Mouse (Mus musculus): ENCODE measurements around the gene Gm26602. TPM values are rescaled to one million over a fixed set of nuclear protein-coding genes. Genes with fewer than 3 reads are reported as not detected.

The Gm26602 gene
- polyA plus RNA-seq, 1 experiment from 2014 or later: 6.7 TPM

GRCm38 (mm10) chr10:79908167-79909091, 2.2 kb upstream of the Gm26602 start, which contains the start of gene Med16:
Gene Med16 (minus strand): TSS chr10:79908923.
- Histone ChIP-seq H3K9me3 (ENCODE audit: control insufficient read depth, low read length) (no peaks in the 10 kb centered on the region; the same call in 1 of the 2 replicates), H3K27ac (replicated peaks; ENCODE audit: low read depth, low read length) (peak within 1 kb of the TSS; percentile 96), H3K36me3 (ENCODE audit: control insufficient read depth, insufficient read depth, low read length) (peaks cover 12% of the 10 kb centered on the region; the same call in 1 of the 2 replicates), H3K4me2 (ENCODE audit: low read depth, severe bottlenecking) (peak within 1 kb of the TSS; percentile 40), H3K27me3 (ENCODE audit: control insufficient read depth, insufficient read depth, low read length) (no peaks in the 10 kb centered on the region), H3K4me1 (ENCODE audit: control insufficient read depth, insufficient read depth, low read length) (no peaks in the 10 kb centered on the region), H3K4me3 (ENCODE audit: low read depth, low read length) (peak within 1 kb of the TSS; percentile 71), H3K9ac (ENCODE audit: low read length) (peak within 1 kb of the TSS; percentile 96)
- ATAC-seq (ENCODE audit: insufficient number of reproducible peaks, low FRiP score, low TSS enrichment, low read depth) (peak; percentile 94), DNase-seq (ENCODE audit: low spot score) (peak; percentile 97)
- 1% methylated on average over 52 of the region's 52 CpGs for WGBS

- Histone ChIP-seq H3K9me3 (ENCODE audit: control insufficient read depth, low read length) (no peaks in the 10 kb centered on the region; the same call in 1 of the 2 replicates), H3K4me2 (ENCODE audit: low read depth, severe bottlenecking) (no peak overlapping the region), H3K9ac (ENCODE audit: low read length) (no peak overlapping the region), H3K27ac (replicated peaks; ENCODE audit: low read depth, low read length) (no peak overlapping the region), H3K4me1 (ENCODE audit: control insufficient read depth, insufficient read depth, low read length) (no peaks in the 10 kb centered on the region), H3K27me3 (ENCODE audit: control insufficient read depth, insufficient read depth, low read length) (no peaks in the 10 kb centered on the region), H3K4me3 (ENCODE audit: low read depth, low read length) (no peak overlapping the region), H3K36me3 (ENCODE audit: control insufficient read depth, insufficient read depth, low read length) (peaks cover 12% of the 10 kb centered on the region; the same call in 1 of the 2 replicates)
- DNase-seq (ENCODE audit: low spot score) (peak; percentile 59), ATAC-seq (ENCODE audit: insufficient number of reproducible peaks, low FRiP score, low TSS enrichment, low read depth) (no peak)
- 23% methylated on average over 14 of the region's 14 CpGs for whole genome bisulfite sequencing
Observed at GRCm38 (mm10) chr10:79909092-79909922, 1.3 kb upstream of the Gm26602 start.

GRCm38 (mm10) chr10:79912412-79912811, 1.8 kb downstream of the Gm26602 start:
- Histone ChIP-seq H3K36me3 (ENCODE audit: control insufficient read depth, insufficient read depth, low read length) (peaks cover 3% of the 10 kb centered on the region; the same call in 1 of the 2 replicates), H3K4me1 (ENCODE audit: control insufficient read depth, insufficient read depth, low read length) (peaks cover 8% of the 10 kb centered on the region), H3K27me3 (ENCODE audit: control insufficient read depth, insufficient read depth, low read length) (peaks cover 3% of the 10 kb centered on the region), H3K9ac (ENCODE audit: low read length) (no peak overlapping the region), H3K4me2 (ENCODE audit: low read depth, severe bottlenecking) (no peak overlapping the region), H3K9me3 (ENCODE audit: control insufficient read depth, low read length) (no peaks in the 10 kb centered on the region), H3K4me3 (ENCODE audit: low read depth, low read length) (no peak overlapping the region), H3K27ac (replicated peaks; ENCODE audit: low read depth, low read length) (no peak overlapping the region)
- no peak for ATAC-seq (ENCODE audit: insufficient number of reproducible peaks, low FRiP score, low TSS enrichment, low read depth)
- DNase-seq (ENCODE audit: low spot score): no peak
- WGBS: 61% methylated on average over 20 of the region's 20 CpGs

GRCm38 (mm10) chr10:79914131-79914947, 3.7 kb downstream of the Gm26602 start:
- Histone ChIP-seq H3K4me3 (ENCODE audit: low read depth, low read length) (no peak overlapping the region), H3K4me1 (ENCODE audit: control insufficient read depth, insufficient read depth, low read length) (peaks cover 22% of the 10 kb centered on the region)

GRCm38 (mm10) chr10:79914948-79915596, 4.4 kb downstream of the Gm26602 start:
- H3K4me3 ChIP-seq (ENCODE audit: low read depth, low read length): no peak overlapping the region
- 73% methylated on average over 7 of the region's 7 CpGs for WGBS
- H3K36me3 ChIP-seq (ENCODE audit: control insufficient read depth, insufficient read depth, low read length): peaks cover 3% of the 10 kb centered on the region; the same call in 1 of the 2 replicates
- H3K4me1 ChIP-seq (ENCODE audit: control insufficient read depth, insufficient read depth, low read length): peaks cover 25% of the 10 kb centered on the region
- DNase-seq (ENCODE audit: low spot score) (no peak), ATAC-seq (ENCODE audit: insufficient number of reproducible peaks, low FRiP score, low TSS enrichment, low read depth) (no peak)
- no peaks in the 10 kb centered on the region for H3K9me3 ChIP-seq (ENCODE audit: control insufficient read depth, low read length)
- H3K4me2 ChIP-seq (ENCODE audit: low read depth, severe bottlenecking): peak overlapping the region; percentile 95; the same call in 1 of the 2 replicates
- no peak overlapping the region for H3K9ac ChIP-seq (ENCODE audit: low read length)
- peaks cover 29% of the 10 kb centered on the region for H3K27me3 ChIP-seq (ENCODE audit: control insufficient read depth, insufficient read depth, low read length)
- no peak overlapping the region for H3K27ac ChIP-seq (replicated peaks; ENCODE audit: low read depth, low read length)

More at GRCm38 (mm10) chr10:79914131-79914947, 3.7 kb downstream of the Gm26602 start:
- H3K36me3 ChIP-seq (ENCODE audit: control insufficient read depth, insufficient read depth, low read length): peaks cover 3% of the 10 kb centered on the region; the same call in 1 of the 2 replicates
- no peaks in the 10 kb centered on the region for H3K9me3 ChIP-seq (ENCODE audit: control insufficient read depth, low read length)
- H3K27ac ChIP-seq (replicated peaks; ENCODE audit: low read depth, low read length): no peak overlapping the region
- H3K9ac ChIP-seq (ENCODE audit: low read length): no peak overlapping the region
- ATAC-seq (ENCODE audit: insufficient number of reproducible peaks, low FRiP score, low TSS enrichment, low read depth) (no peak), DNase-seq (ENCODE audit: low spot score) (no peak)
- H3K27me3 ChIP-seq (ENCODE audit: control insufficient read depth, insufficient read depth, low read length): peaks cover 22% of the 10 kb centered on the region
- H3K4me2 ChIP-seq (ENCODE audit: low read depth, severe bottlenecking): no peak overlapping the region
- WGBS: 73% methylated on average over 11 of the region's 11 CpGs

- peak overlapping the region; percentile 92 for H3K9ac ChIP-seq (ENCODE audit: low read length)
Observed at GRCm38 (mm10) chr10:79916081-79916480, 5.4 kb downstream of the Gm26602 start.

GRCm38 (mm10) chr10:79916808-79917531, 6.3 kb downstream of the Gm26602 start, which contains the start of gene Kiss1r:
Gene Kiss1r (plus strand): TSS chr10:79916971.
- H3K27me3 ChIP-seq (ENCODE audit: control insufficient read depth, insufficient read depth, low read length): peaks cover 48% of the 10 kb centered on the region
- H3K4me1 ChIP-seq (ENCODE audit: control insufficient read depth, insufficient read depth, low read length): peaks cover 39% of the 10 kb centered on the region
- DNase-seq (ENCODE audit: low spot score): peak; percentile 89
- H3K36me3 ChIP-seq (ENCODE audit: control insufficient read depth, insufficient read depth, low read length): no peaks in the 10 kb centered on the region
- peak within 1 kb of the TSS; percentile 95 for H3K4me2 ChIP-seq (ENCODE audit: low read depth, severe bottlenecking)
- H3K27ac ChIP-seq (replicated peaks; ENCODE audit: low read depth, low read length): peak within 1 kb of the TSS; percentile 51
- peak; percentile 63 for ATAC-seq (ENCODE audit: insufficient number of reproducible peaks, low FRiP score, low TSS enrichment, low read depth)
- 2% methylated on average over 42 of the region's 42 CpGs for whole genome bisulfite sequencing
- no peaks in the 10 kb centered on the region for H3K9me3 ChIP-seq (ENCODE audit: control insufficient read depth, low read length)
- H3K4me3 ChIP-seq (ENCODE audit: low read depth, low read length): peak within 1 kb of the TSS; percentile 88
- H3K9ac ChIP-seq (ENCODE audit: low read length): peak within 1 kb of the TSS; percentile 92

More at GRCm38 (mm10) chr10:79916081-79916480, 5.4 kb downstream of the Gm26602 start:
- Histone ChIP-seq H3K36me3 (ENCODE audit: control insufficient read depth, insufficient read depth, low read length) (no peaks in the 10 kb centered on the region), H3K9me3 (ENCODE audit: control insufficient read depth, low read length) (no peaks in the 10 kb centered on the region), H3K27me3 (ENCODE audit: control insufficient read depth, insufficient read depth, low read length) (peaks cover 39% of the 10 kb centered on the region), H3K27ac (replicated peaks; ENCODE audit: low read depth, low read length) (peak overlapping the region; percentile 51; the same call in 1 of the 2 replicates), H3K4me2 (ENCODE audit: low read depth, severe bottlenecking) (peak overlapping the region; percentile 95), H3K4me1 (ENCODE audit: control insufficient read depth, insufficient read depth, low read length) (peaks cover 34% of the 10 kb centered on the region), H3K4me3 (ENCODE audit: low read depth, low read length) (peak overlapping the region; percentile 88)
- 7% methylated on average over 8 of the region's 8 CpGs for WGBS
- DNase-seq (ENCODE audit: low spot score) (peak; percentile 37), ATAC-seq (ENCODE audit: insufficient number of reproducible peaks, low FRiP score, low TSS enrichment, low read depth) (no peak)
